Mouse (Mus musculus) left cerebral cortex, postnatal 14 days (tissue): ENCODE results near the gene Pan2. TPM values are rescaled to one million over a fixed set of nuclear protein-coding genes. Genes with fewer than 3 reads are reported as not detected.
"Not testable (repeated sequence)": the region's sequence is repeated elsewhere in the genome, so short reads cannot be mapped to it uniquely, and the experiment has no call there.

Experiments
- DNase-seq, 2 experiments: peaks; one replicate each; pipeline ENCODE4 v3.0.0; 2021 to 2022; ENCODE audit warnings: low spot score in 2 of 2, mixed read lengths in 1 of 2
- intact Hi-C: fragments of 180-260 bp; cut with DNase I; formaldehyde crosslinking; loops from one replicate; pipeline ENCODE4 v1.15.1; 2025
- total RNA-seq, 2 experiments: library from RNA; stranded (reverse); gene quantifications; 2 replicates each; pipeline ENCODE4 v1.2.3; 2021

Pan2 gene
- total RNA-seq, 2 experiments from 2014 or later: 13.3 to 13.4 TPM

DNA sequence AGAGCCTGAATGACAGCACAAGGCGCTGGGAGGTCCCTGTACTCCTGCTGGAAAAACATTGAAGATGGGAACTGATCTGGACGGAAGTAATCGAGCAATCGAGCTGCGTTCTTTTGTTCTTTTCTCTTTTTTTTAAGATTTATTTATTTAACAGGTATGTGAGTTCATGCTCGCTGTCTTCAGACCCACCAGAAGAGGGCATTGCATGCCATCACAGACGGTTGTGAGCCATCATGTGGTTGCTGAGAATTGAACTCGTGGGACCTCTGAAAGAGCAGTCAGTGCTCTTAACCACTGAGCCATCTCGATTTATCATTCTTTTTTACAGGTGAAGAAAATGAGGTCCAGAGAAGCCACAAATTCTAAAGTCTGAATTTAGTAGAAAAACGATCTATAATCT is 24.5 kb downstream of the Pan2 start:
- DNase-seq: no peak
- intact Hi-C loops: no loop called here

DNA sequence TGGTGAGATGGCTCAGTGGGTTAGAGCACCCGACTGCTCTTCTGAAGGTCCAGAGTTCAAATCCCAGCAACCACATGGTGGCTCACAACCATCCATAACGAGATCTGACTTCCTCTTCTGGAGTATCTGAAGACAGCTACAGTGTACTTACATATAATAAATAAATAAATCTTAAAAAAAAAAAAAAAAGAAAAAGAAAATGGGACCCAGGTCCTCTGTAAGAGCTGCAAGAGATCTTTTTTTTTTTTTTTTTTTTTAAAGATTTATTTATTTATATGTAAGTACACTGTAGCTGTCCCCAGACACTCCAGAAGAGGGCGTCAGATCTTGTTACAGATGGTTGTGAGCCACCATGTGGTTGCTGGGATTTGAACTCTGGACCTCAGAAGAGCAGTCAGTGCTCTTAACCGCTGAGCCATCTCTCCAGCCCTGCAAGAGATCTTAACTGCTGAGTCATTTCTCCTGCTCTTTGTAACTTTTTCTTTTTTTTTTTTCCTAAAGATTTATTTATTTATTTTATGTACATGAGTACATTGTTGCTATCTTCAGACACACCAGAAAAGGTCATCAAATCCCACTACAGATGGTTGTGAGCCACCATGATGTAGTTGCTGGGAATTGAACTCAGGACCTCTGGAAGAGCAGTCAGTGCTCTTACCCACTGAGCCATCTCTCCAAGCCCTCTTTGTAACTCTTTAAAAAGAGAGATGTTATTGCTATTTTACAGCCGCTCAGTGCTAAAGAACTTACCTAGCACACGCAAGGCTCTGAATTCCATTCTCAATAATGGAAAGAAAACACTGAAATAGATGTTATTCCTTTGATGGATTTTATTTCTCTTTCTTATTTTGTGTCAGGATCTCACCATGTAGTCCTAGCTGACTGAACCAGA is 29.5 kb downstream of the Pan2 start:
- intact Hi-C loops: loop anchor here (10.0 kb wide), 1 partner anchor 122 kb away; the partner anchor contains the start of gene Smarcc2
- not testable (repeated sequence) for DNase-seq

DNA sequence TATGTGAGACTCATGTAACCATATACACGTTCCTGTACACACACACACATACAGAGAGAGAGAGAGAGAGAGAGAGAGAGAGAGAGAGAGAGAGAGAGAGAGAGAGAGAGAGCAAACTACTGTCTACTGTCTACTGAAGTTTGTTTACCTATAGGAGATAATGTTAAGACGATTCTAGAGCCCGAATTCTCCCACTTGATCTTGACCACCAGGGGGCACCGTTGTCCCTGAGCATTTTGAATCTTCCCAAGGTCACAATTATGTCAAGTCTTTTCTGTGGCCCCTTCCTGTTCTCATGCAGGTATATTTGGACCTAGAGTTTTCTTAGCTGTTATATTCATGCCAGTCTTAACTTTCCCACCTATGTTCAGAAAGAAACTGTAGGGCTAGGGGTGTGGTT is 32.4 kb downstream of the Pan2 start:
- intact Hi-C loops: loop anchor here (10.0 kb wide), 1 partner anchor 119 kb away; the partner anchor contains the start of gene Smarcc2
- peak; percentile 47 to 73 for DNase-seq

DNA sequence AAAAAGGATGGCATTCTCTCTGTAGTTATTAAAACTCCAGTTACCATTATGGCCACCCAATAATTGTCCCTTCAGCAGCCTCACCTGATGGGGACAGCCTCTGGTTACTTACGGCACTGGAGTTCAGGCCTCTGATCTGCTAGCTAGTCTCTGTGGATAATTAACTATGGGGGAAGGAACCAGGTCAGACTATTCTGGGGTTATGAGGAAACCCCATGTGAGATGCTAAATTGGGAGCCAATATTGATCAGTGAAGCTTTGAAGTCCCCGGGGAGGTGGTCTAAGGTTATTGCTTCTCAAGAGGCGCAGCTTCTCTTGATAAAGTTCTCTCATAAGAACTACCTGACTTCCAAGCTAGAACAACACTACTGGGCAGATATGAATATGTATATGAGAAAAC is 33.1 kb downstream of the Pan2 start:
- intact Hi-C loops: loop anchor here (10.0 kb wide), 1 partner anchor 119 kb away; the partner anchor contains the start of gene Smarcc2
- no peak for DNase-seq

DNA sequence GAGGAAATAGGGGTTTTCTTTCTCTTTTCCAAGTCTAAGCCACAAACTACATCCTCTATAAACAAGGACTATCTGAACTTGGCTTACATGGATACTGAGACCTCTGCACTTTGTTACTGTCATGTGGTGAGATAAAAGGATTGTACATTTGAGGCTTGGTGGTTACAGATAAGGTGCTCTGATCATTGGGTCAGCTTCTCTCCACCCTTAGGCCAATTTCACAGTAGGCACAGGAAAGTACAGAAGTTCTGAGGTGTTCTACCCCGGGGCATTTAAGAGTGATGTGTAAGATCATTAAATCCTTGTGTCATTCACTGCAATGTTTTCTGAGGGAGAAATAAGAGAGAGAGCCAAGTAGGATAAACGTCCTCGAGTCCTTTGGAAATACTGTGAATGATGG is 33.5 kb downstream of the Pan2 start:
- no peak for DNase-seq
- intact Hi-C loops: loop anchor here (10.0 kb wide), 1 partner anchor 118 kb away; the partner anchor contains the start of gene Smarcc2

DNA sequence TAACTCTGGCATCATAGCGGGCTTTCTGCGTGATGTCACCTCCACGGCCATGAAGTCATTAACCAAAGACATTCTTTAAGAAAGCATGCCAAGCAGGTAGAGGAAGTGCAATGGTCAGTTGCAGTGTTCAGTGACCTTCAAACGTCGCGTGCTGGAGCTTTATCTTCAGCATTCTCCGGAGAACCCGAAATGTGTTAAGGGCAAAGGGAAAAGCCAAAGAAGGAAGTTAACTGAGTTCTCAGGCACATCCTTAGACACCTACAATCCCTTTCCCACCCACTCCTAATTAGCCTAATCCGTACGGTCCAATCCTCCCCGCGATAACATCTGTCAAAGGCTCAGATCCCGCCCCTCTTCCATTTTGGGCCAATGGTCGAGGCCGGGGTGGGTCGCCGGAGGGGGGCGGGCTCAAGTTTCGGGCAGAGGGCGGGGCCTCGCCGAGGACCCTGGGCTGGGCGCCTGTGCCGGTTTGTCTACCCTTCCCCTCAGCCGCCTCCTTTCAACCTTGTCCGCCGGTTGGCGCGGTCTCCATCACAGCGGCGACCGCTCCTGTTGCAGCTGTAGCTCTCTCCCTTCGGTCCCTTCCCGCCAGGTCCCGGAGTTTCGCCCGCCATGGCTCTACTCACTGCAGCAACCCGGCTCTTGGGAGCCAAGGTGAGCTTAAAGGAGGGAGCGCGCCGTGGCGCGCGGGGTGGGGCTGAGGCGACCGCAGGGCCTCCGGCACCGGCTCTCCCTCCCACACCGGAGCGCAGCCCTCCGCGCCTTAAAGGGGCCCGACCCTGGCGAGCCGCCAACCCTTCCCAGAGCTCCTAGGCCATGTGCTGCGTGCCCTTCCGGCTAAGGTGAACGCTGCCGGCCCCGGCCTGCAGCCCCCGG is 34.4 kb downstream of the Pan2 start, which contains the start of gene Cs:
TSS of gene Cs (plus strand) at position 429 of the 876 bp plus-strand sequence.
- intact Hi-C loops: loop anchor here (10.0 kb wide), 1 partner anchor 117 kb away; the partner anchor contains the start of gene Smarcc2
- DNase-seq: peak; percentile 96 to 98

DNA sequence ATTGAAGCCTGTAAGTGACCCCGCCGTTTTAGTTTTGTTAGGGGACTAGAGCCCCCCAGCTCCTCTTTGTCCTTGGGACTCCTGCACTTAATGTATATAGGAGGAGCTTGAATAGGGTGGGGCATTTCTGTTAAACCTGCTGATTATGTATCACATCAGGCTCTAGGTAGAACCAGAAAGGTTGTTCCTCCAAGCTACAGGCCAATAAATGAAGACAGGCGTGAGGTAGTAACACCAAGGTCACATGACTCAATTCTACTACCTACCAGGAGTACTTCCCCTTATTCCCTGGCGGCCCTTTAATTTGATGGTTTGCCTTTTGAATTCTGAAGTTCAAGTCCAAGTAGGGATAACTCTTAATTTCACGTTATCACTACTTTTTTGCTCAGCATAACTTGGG is 35.3 kb downstream of the Pan2 start:
- intact Hi-C loops: loop anchor here (10.0 kb wide), 1 partner anchor 116 kb away; the partner anchor contains the start of gene Smarcc2
- no peak for DNase-seq

DNA sequence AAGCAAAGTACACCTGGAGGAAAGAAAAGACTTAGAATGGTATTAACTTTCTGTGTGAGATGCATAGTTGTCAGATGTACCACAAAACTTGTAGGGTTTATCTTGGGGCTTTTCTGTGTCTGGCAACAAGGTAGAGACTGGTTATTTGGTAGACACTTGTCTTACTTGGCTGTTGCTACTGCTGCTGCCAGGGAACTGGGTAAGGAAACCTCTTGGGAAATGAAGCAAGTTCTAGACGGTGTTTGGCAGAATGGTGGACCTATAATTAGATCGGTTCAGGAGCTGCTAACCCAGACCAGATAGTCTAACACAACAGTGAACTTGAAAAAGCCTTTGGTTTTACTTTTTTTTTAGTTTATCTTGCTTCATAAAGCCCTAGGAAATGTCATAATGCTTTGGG is 35.8 kb downstream of the Pan2 start:
- DNase-seq: no peak
- intact Hi-C loops: loop anchor here (10.0 kb wide), 1 partner anchor 116 kb away; the partner anchor contains the start of gene Smarcc2

DNA sequence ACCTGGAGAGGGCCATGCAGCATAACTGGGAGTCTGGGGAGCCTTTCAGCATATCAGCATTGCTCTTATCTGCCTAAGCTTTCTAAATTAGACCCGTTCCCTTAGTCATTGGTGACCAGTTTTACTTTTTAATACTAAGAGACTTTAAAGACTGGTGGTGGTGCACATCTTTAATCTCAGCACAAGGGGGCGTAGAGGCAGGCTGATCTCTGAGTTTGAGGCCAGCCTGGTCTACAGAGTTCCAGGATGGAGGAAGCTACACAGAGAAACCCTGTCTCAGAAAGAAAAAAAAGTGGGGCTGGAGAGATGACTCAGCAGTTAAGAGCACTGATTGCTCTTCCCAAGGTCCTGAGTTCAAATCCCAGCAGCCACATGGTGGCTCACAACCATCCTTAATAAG is 37.1 kb downstream of the Pan2 start:
- intact Hi-C loops: no loop called here
- DNase-seq: no peak

DNA sequence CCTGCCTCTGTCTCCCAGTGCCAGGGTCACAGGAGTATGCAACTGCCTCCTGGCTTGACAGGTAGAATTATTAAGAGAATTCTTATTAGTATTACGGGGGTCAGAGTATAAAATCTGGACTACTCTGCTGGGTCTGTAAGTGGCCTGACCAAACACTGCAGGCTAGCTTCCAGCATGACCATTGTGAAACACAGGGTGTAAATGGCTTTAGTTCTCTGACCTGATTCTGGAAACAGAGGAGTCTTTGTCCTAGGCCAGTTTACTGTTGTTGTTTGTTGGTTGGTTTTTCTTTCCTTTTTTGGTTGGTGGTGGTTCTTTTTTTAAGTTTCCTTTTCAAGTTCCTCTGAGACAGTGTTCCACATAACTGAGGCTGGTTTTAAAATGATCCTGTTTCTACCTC is 40.3 kb downstream of the Pan2 start:
- DNase-seq: no peak
- intact Hi-C loops: no loop called here

DNA sequence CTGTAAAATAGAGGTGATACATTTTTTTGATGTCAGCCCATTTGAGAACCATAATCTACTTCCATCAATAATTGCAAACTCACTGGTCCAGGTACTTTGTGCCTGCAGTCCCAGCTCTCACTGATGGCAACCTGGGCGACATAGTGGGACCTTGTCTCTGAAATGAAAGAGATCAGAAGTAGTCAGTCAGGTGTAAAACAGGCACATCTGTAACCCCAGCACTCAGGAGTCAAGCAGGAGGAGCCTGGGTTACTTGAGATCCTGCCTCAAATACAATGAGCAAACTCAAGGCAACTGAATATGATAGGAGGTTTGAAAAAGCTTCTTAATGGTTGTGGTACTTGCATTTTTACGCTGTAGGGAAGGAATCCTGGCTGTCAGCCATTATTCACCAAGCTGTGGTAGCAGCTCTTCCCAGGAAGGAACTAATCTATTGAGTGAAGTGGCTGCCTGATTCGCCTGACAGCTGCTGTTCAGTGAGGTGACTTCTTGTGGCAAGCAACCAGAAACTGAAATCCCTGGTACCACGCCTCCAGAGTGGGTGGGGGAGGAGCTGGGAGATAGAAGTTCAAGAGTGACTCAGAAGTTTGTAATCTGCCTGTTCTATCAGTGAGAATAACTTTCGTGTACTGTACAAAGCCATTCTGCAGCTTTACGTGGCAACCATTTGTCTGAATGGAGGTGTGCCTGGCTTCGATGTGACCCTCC is 41.6 kb downstream of the Pan2 start:
- intact Hi-C loops: no loop called here
- DNase-seq: peak in 1 of 2 experiments; percentile 71

DNA sequence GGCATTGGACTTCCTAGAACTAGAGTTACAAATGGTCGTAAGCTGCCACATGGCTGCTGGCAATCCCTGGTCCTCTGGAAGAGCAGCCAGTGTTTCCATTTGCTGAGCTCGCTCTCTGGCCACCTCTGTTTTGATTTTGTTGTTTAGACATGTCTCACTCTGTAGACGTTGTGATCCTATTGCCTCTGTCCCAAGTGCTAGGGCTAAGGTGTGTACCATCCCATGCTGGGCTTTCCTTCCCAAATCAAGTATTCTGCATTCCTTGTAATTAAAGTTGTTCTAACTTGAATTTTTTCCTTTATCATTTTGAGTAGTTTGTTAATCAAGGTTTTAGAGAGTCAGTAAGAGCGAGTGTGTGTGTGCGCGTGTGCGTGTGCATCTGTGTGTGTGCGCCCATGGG is 44.4 kb downstream of the Pan2 start:
- intact Hi-C loops: no loop called here
- no peak for DNase-seq

DNA sequence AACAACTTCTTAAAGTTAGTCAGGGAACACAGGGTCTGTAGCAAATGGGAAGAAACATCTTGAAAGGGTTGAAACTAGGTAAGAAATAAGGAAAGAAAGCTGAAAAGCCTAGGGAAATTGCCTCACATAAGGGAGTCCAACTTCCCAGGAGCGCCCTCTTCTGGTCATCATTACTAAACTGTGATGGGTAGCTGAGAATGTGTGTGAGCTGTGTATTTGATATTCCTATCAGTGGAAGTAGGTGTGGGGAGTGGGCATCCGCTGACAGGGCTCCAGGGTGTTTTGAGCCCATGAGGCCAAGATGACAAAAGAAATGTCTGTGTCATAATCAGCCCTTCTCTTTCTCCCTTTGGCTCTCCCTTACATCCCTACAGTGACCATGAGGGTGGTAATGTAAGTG is 55.7 kb downstream of the Pan2 start:
- intact Hi-C loops: no loop called here
- DNase-seq: peak; percentile 68 to 71

DNA sequence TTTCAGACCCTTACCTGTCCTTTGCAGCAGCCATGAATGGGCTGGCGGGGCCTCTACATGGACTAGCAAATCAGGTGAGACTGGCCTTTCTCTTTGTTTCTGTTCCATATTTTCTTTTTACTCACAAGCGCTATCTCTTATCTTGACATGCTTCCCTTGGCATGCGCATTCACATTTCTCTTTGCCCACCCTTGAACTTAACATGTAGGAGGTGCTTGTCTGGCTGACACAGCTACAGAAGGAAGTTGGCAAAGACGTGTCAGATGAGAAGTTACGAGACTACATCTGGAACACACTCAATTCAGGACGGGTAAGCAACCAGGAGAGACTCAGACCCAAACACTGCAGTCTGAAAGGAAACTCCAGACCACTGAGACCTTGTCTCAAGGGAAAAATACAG is 56.1 kb downstream of the Pan2 start:
- DNase-seq: no peak
- intact Hi-C loops: no loop called here

DNA sequence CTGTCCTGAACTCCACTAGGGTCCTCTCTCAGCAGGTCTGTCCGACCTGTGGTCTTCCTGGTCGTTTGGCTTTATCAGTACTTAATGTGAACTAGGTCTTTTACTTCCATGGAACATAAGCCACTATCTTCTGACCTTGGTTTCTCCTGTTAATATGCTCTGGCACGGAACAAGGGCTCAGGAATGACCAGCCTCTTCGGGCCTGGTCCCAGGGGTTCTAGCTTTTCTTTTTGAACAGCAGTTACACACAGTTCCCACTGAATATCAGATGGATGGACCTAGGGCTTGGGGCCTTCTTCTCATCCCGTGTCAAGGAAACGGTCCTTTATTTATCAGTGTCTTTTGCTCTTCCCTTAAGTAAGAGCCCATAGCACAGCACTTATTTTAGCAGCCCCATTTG is 58.7 kb downstream of the Pan2 start:
- intact Hi-C loops: no loop called here
- DNase-seq: no peak

DNA sequence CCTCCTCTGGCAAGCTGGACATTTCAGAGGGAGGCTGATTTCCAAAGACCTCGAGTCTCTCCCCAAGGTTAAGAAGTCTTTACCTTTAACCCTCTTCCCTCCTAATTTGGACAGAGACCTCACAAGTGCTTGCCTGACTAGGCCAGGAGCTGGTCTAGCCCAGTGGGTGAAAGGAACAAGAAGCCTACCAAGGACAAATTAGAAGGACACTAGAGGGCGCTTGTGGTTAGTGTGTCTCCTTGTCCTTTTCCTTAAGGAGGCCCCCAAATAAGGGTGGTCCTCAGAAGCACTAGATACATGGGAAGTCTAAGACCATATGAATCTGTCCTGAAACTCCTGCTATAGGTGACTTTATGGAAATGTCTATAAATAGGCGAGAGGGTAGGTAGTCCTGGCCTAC is 59.4 kb downstream of the Pan2 start:
- DNase-seq: peak in 1 of 2 experiments; percentile 48
- intact Hi-C loops: no loop called here

DNA sequence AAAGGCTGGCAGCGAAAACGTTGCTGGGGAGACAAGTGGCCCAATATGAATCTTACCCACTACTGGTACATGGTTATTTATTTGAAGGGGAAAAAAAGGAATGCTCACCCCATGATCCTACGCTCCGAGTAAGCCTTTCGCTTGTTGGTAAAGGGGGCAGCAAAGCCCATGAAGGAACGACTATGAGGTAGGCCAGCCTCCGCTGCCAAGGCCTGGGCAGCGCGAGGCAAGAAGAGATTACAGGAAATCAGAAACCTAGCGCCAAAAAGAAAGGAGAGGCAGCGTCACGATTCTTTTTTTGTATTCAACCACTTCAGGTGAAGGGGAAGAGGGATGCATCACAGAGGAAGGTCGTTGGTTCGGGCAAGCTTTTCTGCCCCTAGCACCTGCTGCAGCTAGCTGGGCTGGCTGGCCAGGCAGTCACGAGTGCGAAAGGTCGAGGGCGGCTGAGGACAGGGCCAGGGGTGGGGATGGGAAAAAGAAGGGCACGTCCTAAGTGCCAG is 64.8 kb downstream of the Pan2 start:
- no peak for DNase-seq
- intact Hi-C loops: loop anchor here (5.0 kb wide), 1 partner anchor 89 kb away; the partner anchor contains the start of gene Smarcc2

DNA sequence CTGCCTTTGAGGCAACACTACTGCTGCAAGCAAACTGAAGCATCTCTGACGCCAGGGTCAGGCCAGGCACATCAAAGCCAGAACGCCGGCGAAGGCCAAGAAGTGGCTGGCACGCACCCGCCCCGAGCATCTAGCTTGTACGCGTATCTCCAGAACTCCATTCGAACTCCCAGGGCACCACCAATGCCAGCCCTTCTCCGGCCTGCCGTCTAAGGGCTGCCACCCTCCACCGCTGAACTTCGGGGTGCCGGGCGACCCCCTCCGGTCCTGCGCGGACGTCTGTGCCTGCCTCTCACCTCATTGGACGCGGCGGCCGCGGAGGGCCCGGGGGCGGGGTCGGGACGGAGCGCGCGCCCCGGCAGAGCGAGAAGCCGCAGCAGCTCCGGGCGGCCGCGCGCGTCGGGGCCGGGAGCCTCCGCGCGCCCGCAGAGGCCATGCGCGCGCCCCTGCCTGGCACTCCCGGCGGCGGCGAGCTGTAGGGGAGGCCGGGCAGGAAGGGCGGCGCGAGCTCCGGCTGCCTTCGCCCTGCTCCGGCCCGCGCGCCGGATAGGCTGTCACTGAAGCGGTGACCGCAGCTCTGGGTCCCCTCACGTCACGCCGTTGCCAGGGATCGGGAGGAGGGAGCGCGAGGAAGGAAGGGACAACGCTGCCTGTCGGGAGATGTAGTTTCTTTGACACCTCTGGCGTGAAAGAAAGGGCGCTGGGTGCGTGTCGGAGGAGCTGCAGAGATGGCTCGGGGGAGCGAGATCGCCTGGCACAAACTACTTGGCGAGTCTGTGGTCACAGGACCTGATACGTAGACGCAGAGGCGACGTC is 65.5 kb downstream of the Pan2 start, which contains the start of gene Coq10a:
TSS of gene Coq10a (minus strand) at position 596 of the 816 bp plus-strand sequence.
- DNase-seq: peak; percentile 90 to 96
- intact Hi-C loops: loop anchor here (5.0 kb wide), 1 partner anchor 89 kb away; the partner anchor contains the start of gene Smarcc2
